Mouse (Mus musculus) embryonic fibroblast, embryonic 13.5 days (primary cell): ENCODE results near the gene Ciao2a.

ENCODE experiments used
- CTCF ChIP-seq: IDR thresholded peaks from 2 replicates; pipeline ENCODE4 v1.5.1; 2011; ENCODE audit warnings: mild to moderate bottlenecking, control low read depth, low read length, moderate library complexity, borderline replicate concordance; ENCODE audit not compliant: insufficient read depth
- POLR2A ChIP-seq: IDR thresholded peaks from 2 replicates; pipeline ENCODE4 v1.6.1; 2011; ENCODE audit warnings: low read depth, mild to moderate bottlenecking, control low read depth, low read length, moderate library complexity

DNA sequence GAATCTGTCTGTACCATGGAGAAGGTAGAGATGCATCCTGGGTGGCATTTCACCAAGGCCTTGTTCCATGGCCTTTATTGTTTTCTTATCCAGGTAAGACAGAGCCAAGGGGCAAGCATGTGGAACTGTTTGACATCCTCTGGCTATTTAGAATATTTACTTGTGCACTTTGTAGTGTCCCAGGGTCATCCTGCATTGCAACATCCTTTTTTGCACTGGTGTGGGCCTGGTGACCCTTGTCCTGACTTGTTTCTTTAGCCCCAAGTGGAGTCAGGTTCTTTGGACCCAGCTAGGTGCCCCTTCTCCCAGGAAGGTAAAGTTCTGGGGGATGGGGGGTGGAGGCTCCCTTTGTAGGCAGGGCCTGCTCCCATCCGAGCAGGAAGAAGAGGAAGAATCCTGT lies 51.6 kb downstream of the Ciao2a start:
- TF ChIP-seq POLR2A (no peak), CTCF (no peak)
